Mouse (Mus musculus) layer of hippocampus, adult 11-12 months (tissue): Measurements from ENCODE around the gene Srsf10.

Source experiments
- DNase-seq: peaks from one replicate; pipeline ENCODE4 v3.0.0; 2022; ENCODE audit warnings: low spot score

Srsf10 gene

GRCm38 (mm10) chr4:135855536-135856222, at the start of gene Srsf10:
Srsf10 (plus strand) TSS chr4:135855747.
- DNase-seq: peak; percentile 95

- no peak for DNase-seq
Measured at GRCm38 (mm10) chr4:135814896-135815295, 40.7 kb upstream of the Srsf10 start.

- peak; percentile 51 for DNase-seq
Measured at GRCm38 (mm10) chr4:135816905-135817622, 38.5 kb upstream of the Srsf10 start.

GRCm38 (mm10) chr4:135818366-135818765, 37.2 kb upstream of the Srsf10 start:
- DNase-seq: no peak

GRCm38 (mm10) chr4:135819826-135820526, 35.6 kb upstream of the Srsf10 start:
- peak; percentile 20 for DNase-seq

GRCm38 (mm10) chr4:135821772-135822171, 33.8 kb upstream of the Srsf10 start:
- no peak for DNase-seq

GRCm38 (mm10) chr4:135823298-135823697, 32.2 kb upstream of the Srsf10 start:
- DNase-seq: no peak

- no peak for DNase-seq
Measured at GRCm38 (mm10) chr4:135824254-135824653, 31.3 kb upstream of the Srsf10 start.

GRCm38 (mm10) chr4:135828491-135828890, 27.1 kb upstream of the Srsf10 start:
- DNase-seq: peak; percentile 60

- no peak for DNase-seq
Measured at GRCm38 (mm10) chr4:135832070-135832469, 23.5 kb upstream of the Srsf10 start.

- DNase-seq: no peak
Measured at GRCm38 (mm10) chr4:135833301-135834123, 22.0 kb upstream of the Srsf10 start.

- DNase-seq: no peak
Measured at GRCm38 (mm10) chr4:135834124-135834717, 21.3 kb upstream of the Srsf10 start.

- DNase-seq: no peak
Measured at GRCm38 (mm10) chr4:135838925-135839292, 16.6 kb upstream of the Srsf10 start.

GRCm38 (mm10) chr4:135839293-135840011, 16.1 kb upstream of the Srsf10 start:
- DNase-seq: no peak

GRCm38 (mm10) chr4:135844400-135844799, 11.1 kb upstream of the Srsf10 start:
- DNase-seq: no peak

- DNase-seq: no peak
Measured at GRCm38 (mm10) chr4:135847581-135847980, 8.0 kb upstream of the Srsf10 start.

GRCm38 (mm10) chr4:135850411-135851095, 5.0 kb upstream of the Srsf10 start:
- DNase-seq: peak; percentile 73

GRCm38 (mm10) chr4:135851942-135852341, 3.6 kb upstream of the Srsf10 start:
- DNase-seq: no peak

GRCm38 (mm10) chr4:135853987-135854546, 1.5 kb upstream of the Srsf10 start:
- peak; percentile 35 for DNase-seq

- DNase-seq: no peak
Measured at GRCm38 (mm10) chr4:135854630-135855029, 917 bp upstream of the Srsf10 start.
